Mouse (Mus musculus) midbrain, embryonic 11.5 days (tissue): Measurements from ENCODE around the gene Gm21874. TPM values are rescaled to one million over a fixed set of nuclear protein-coding genes. Genes with fewer than 3 reads are reported as not detected.
"Not testable (repeated sequence)": the region's sequence is repeated elsewhere in the genome, so short reads cannot be mapped to it uniquely, and the experiment has no call there.

ENCODE experiments used
- ATAC-seq: fragments of 200-750 bp; cut with Nextera tagmentation; 2 replicates; pipeline ENCODE4 v1.8.0; 2017; ENCODE audit warnings: moderate TSS enrichment, moderate library complexity; ENCODE audit not compliant: low FRiP score
- DNase-seq: peaks from one replicate; pipeline ENCODE4 v3.0.0; 2015; ENCODE audit warnings: low spot score; ENCODE audit errors: missing footprints
- H3K27ac ChIP-seq: fragments of 300-500 bp; sonication (generic); 2 replicates; pipeline ENCODE4 v1.5.1; 2014; ENCODE audit warnings: low read depth, low read length
- H3K27me3 ChIP-seq: fragments of 300-500 bp; sonication (generic); 2 replicates; pipeline ENCODE4 v1.6.1; 2014; ENCODE audit warnings: mild to moderate bottlenecking, low read length, moderate library complexity, mixed read lengths; ENCODE audit not compliant: control insufficient read depth, insufficient read depth
- H3K36me3 ChIP-seq: fragments of 300-500 bp; sonication (generic); 2 replicates; pipeline ENCODE4 v1.6.1; 2014; ENCODE audit warnings: mild to moderate bottlenecking, low read length, moderate library complexity, mixed read lengths; ENCODE audit not compliant: control insufficient read depth, insufficient read depth
- H3K4me1 ChIP-seq: fragments of 300-500 bp; sonication (generic); 2 replicates; pipeline ENCODE4 v1.6.1; 2014; ENCODE audit warnings: low read length; ENCODE audit not compliant: control insufficient read depth, insufficient read depth
- H3K4me2 ChIP-seq: fragments of 300-500 bp; sonication (generic); 2 replicates; pipeline ENCODE4 v1.6.1; 2014; ENCODE audit warnings: mild to moderate bottlenecking, moderate library complexity
- H3K4me3 ChIP-seq: fragments of 300-500 bp; sonication (generic); 2 replicates; pipeline ENCODE4 v1.5.1; 2014; ENCODE audit warnings: low read depth, low read length
- H3K9ac ChIP-seq: fragments of 300-500 bp; sonication (generic); 2 replicates; pipeline ENCODE4 v1.6.1; 2014; ENCODE audit warnings: low read length
- H3K9me3 ChIP-seq: fragments of 300-500 bp; sonication (generic); 2 replicates; pipeline ENCODE4 v1.6.1; 2016; ENCODE audit warnings: low read length; ENCODE audit not compliant: control insufficient read depth
- polyA plus RNA-seq: library from polyadenylated mRNA; unstranded; fragments of >200 nt; fragmentation: Nextera tagmentation; extraction: Ambion mirVana; gene quantifications from 2 replicates; pipeline ENCODE4 v1.2.1, GENCODE M21; 2014

Gm21874 gene
- not detected in 2 replicates for polyA plus RNA-seq

DNA sequence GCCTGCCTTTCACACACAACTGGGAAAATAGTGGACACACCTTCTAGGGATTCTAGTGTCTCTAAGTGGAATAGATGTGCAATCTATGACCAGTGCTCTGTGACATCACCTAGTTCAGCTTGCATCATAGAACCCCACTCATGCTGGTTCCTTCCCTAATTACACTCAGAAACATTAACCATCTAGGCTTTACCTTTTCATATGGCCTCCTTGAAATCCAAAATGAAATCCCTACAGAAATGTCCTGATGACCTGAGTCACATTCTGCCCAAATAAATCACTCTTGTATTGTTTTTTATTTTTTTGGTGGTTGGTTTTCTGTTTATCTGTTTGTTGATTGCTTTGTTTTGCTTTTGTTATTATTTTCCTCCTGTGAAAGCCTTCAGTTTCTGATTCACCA lies at the start of gene Gm21874:
Gm21874 (minus strand) TSS at position 101 of the 400 bp plus-strand sequence.
- not testable (repeated sequence) for H3K27me3 ChIP-seq, H3K36me3 ChIP-seq, H3K27ac ChIP-seq, DNase-seq, H3K9ac ChIP-seq, H3K4me3 ChIP-seq, H3K4me2 ChIP-seq, H3K9me3 ChIP-seq, H3K4me1 ChIP-seq, ATAC-seq

Other genes starting within 250 kb of the Gm21874 start
- gene Gm21721, start 214.0 kb downstream of the Gm21874 start, polyA plus RNA-seq, result not detected in 2 replicates
- gene Gm21812, start 69.0 kb downstream of the Gm21874 start, polyA plus RNA-seq, result not detected in 2 replicates